Mouse (Mus musculus) liver, embryonic 11.5 days (tissue): Measurements from ENCODE around the gene Dpagt1. TPM values are rescaled to one million over a fixed set of nuclear protein-coding genes. Genes with fewer than 3 reads are reported as not detected.
A peak's percentile ranks its signal among the peaks of the same experiment; 100 is the strongest.
"Not testable (repeated sequence)": the region's sequence is repeated elsewhere in the genome, so short reads cannot be mapped to it uniquely, and the experiment has no call there.

Source experiments
- ATAC-seq: fragments of 200-750 bp; cut with Nextera tagmentation; replicated peaks from 2 replicates; pipeline ENCODE4 v1.8.0; 2017; ENCODE audit warnings: moderate number of reproducible peaks, mild to moderate bottlenecking, moderate TSS enrichment, moderate library complexity; ENCODE audit not compliant: low FRiP score
- DNase-seq: peaks from one replicate; pipeline ENCODE4 v3.0.0-alpha.2; 2017; ENCODE audit warnings: low spot score
- H3K27ac ChIP-seq: fragments of 300-500 bp; sonication (generic); 2 replicates; pipeline ENCODE4 v1.5.1; 2014; ENCODE audit warnings: mild to moderate bottlenecking, low read depth, low read length, control low read depth
- H3K27me3 ChIP-seq: fragments of 300-500 bp; sonication (generic); replicated peaks from 2 replicates; pipeline ENCODE4 v1.6.1; 2014; ENCODE audit warnings: low read length, mixed read lengths; ENCODE audit not compliant: control insufficient read depth, insufficient read depth
- H3K36me3 ChIP-seq: fragments of 300-500 bp; sonication (generic); 2 replicates; pipeline ENCODE4 v1.6.1; 2014; ENCODE audit warnings: mild to moderate bottlenecking, low read length, moderate library complexity, mixed read lengths; ENCODE audit not compliant: control insufficient read depth, insufficient read depth
- H3K4me1 ChIP-seq: fragments of 300-500 bp; sonication (generic); replicated peaks from 2 replicates; pipeline ENCODE4 v1.6.1; 2014; ENCODE audit warnings: low read length, mixed read lengths; ENCODE audit not compliant: control insufficient read depth, insufficient read depth
- H3K4me2 ChIP-seq: fragments of 300-500 bp; sonication (generic); 2 replicates; pipeline ENCODE4 v1.6.1; 2014; ENCODE audit warnings: mild to moderate bottlenecking, control low read depth, moderate library complexity
- H3K4me3 ChIP-seq: fragments of 300-500 bp; sonication (generic); 2 replicates; pipeline ENCODE4 v1.5.1; 2014; ENCODE audit warnings: low read depth, low read length, control low read depth
- H3K9ac ChIP-seq: fragments of 300-500 bp; sonication (generic); 2 replicates; pipeline ENCODE4 v1.6.1; 2014; ENCODE audit warnings: low read depth, low read length, control low read depth
- H3K9me3 ChIP-seq: fragments of 300-500 bp; sonication (generic); 2 replicates; pipeline ENCODE4 v1.6.1; 2016; ENCODE audit warnings: low read length, inconsistent platforms, mixed read lengths; ENCODE audit not compliant: control insufficient read depth
- WGBS: fragments of 180-500 bp; shearing (Covaris S2); extraction: QIAGEN DNeasy Blood & Tissue Kit; methylation state at CpG from one replicate; pipeline ENCODE4 v1.1.7; 2014; 5-methylcytosine and 5-hydroxymethylcytosine counted together
- polyA plus RNA-seq: library from polyadenylated mRNA; unstranded; fragments of >200 nt; fragmentation: Nextera tagmentation; extraction: Ambion mirVana; gene quantifications from 2 replicates; pipeline ENCODE4 v1.2.1, GENCODE M21; 2014

The Dpagt1 gene
- polyA plus RNA-seq, 1 experiment from 2014 or later: 39.5 TPM

GRCm38 (mm10) chr9:44351396-44351795 lies 25.6 kb downstream of the Dpagt1 start:
- H3K9ac ChIP-seq: no peak overlapping the region
- ATAC-seq: no peak
- DNase-seq: no peak
- no peak overlapping the region for H3K27ac ChIP-seq
- no peaks in the 10 kb centered on the region for H3K4me1 ChIP-seq
- 92% methylated on average over 4 of the region's 4 CpGs for WGBS
- no peaks in the 10 kb centered on the region for H3K9me3 ChIP-seq
- H3K27me3 ChIP-seq: no peaks in the 10 kb centered on the region
- no peak overlapping the region for H3K4me2 ChIP-seq
- peaks cover 72% of the 10 kb centered on the region for H3K36me3 ChIP-seq
- no peak overlapping the region for H3K4me3 ChIP-seq

DNA sequence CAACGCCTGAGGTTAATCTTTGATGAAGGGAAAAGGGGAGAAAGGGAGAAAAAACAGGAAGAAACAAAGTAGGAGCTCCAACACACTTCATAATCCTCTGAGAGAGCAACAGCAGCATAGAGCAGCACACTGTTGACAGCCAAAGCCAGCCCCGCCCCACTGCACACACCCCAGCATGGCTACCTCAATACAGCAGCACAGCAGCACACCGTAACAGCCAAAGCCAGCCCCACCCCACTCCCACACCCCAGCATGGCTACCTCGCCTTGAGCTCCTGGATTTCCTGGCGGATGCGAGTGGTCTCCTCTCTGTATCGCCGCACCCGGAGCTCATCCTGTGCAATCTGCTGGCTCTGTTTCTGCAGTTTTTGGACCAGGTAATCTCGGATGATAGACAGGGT lies 26.5 kb downstream of the Dpagt1 start:
- Histone ChIP-seq H3K9me3 (no peaks in the 10 kb centered on the region), H3K36me3 (peaks cover 74% of the 10 kb centered on the region), H3K4me3 (no peak overlapping the region), H3K4me2 (no peak overlapping the region), H3K27ac (no peak overlapping the region), H3K9ac (no peak overlapping the region), H3K27me3 (no peaks in the 10 kb centered on the region), H3K4me1 (no peaks in the 10 kb centered on the region)
- DNase-seq (no peak), ATAC-seq (no peak; the same call in 1 of the 2 replicates)
- 87% methylated on average over 10 of the region's 10 CpGs for WGBS

- Histone ChIP-seq H3K4me1 (no peaks in the 10 kb centered on the region), H3K9me3 (no peaks in the 10 kb centered on the region), H3K27ac (no peak overlapping the region), H3K9ac (no peak overlapping the region), H3K27me3 (no peaks in the 10 kb centered on the region), H3K4me3 (no peak overlapping the region), H3K4me2 (no peak overlapping the region), H3K36me3 (peaks cover 69% of the 10 kb centered on the region)
- DNase-seq: no peak
- no peak for ATAC-seq
- 89% methylated on average over 6 of the region's 6 CpGs for WGBS
These were observed 27.3 kb downstream of the Dpagt1 start for GRCm38 (mm10) chr9:44353142-44353541.

DNA sequence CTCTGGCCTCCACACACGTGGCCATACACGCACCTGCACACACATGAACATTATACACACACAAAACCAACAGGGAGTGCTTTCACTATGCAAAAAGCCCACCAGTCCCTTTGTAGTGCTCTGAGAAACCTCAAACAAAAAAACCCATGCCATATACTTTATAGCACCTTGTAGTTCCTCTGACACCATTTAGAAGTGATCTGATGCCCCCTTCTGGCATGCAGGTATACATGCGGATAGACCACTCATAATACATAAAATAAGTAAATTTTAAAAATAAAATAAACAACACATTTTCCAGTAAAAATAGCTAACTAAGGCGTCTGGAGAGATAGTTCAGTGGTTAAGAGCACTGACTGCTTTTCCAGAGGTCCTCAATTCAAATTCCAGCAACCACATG lies 31.4 kb downstream of the Dpagt1 start:
- peaks cover 54% of the 10 kb centered on the region for H3K36me3 ChIP-seq
- ATAC-seq (peak; percentile 59; the same call in 1 of the 2 replicates), DNase-seq (no peak)
- WGBS: 73% methylated on average over 4 of the region's 4 CpGs
- no peaks in the 10 kb centered on the region for H3K9me3 ChIP-seq
- H3K4me3 ChIP-seq: no peak overlapping the region
- no peak overlapping the region for H3K27ac ChIP-seq
- peaks cover 4% of the 10 kb centered on the region for H3K4me1 ChIP-seq
- no peak overlapping the region for H3K4me2 ChIP-seq
- no peak overlapping the region for H3K9ac ChIP-seq
- no peaks in the 10 kb centered on the region for H3K27me3 ChIP-seq

GRCm38 (mm10) chr9:44361190-44361917 lies 35.5 kb downstream of the Dpagt1 start, which contains the start of gene Vps11:
Gene Vps11, minus strand, starts transcription at chr9:44361670.
- WGBS: under 1% methylated on average over 44 of the region's 44 CpGs
- H3K4me3 ChIP-seq: peak within 1 kb of the TSS; percentile 80
- no peaks in the 10 kb centered on the region; the same call in 1 of the 2 replicates for H3K9me3 ChIP-seq
- ATAC-seq (peak; percentile 92), DNase-seq (peak; percentile 93)
- peaks cover 18% of the 10 kb centered on the region for H3K36me3 ChIP-seq
- H3K9ac ChIP-seq: peak within 1 kb of the TSS; percentile 77
- peak within 1 kb of the TSS; percentile 52 for H3K27ac ChIP-seq
- H3K4me2 ChIP-seq: peak within 1 kb of the TSS; percentile 72
- peaks cover 4% of the 10 kb centered on the region for H3K4me1 ChIP-seq
- H3K27me3 ChIP-seq: no peaks in the 10 kb centered on the region

DNA sequence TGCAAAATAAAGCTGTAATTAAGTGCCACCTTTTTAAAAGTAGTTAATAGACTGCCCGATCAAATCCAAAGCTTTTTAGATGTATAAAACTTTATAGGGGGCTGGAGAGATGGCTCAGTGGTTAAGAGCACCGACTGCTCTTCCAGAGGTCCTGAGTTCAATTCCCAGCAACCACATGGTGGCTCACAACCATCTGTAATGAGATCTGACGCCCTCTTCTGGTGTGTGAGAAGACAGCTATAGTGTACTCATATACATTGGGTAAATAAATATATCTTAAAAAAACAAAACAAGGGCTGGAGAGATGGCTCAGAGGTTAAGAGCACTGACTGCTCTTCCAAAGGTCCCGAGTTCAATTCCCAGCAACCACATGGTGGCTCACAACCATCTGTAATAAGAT lies 36.1 kb downstream of the Dpagt1 start:
- 34% methylated on average over 4 of the region's 4 CpGs for WGBS
- not testable (repeated sequence) for H3K9ac ChIP-seq

GRCm38 (mm10) chr9:44364480-44364879 lies 38.7 kb downstream of the Dpagt1 start:
- no peaks in the 10 kb centered on the region for H3K36me3 ChIP-seq
- H3K9me3 ChIP-seq: no peaks in the 10 kb centered on the region; the same call in 1 of the 2 replicates
- H3K4me3 ChIP-seq: no peak overlapping the region
- ATAC-seq (no peak), DNase-seq (no peak)
- no peak overlapping the region for H3K9ac ChIP-seq
- no peak overlapping the region for H3K4me2 ChIP-seq
- no peaks in the 10 kb centered on the region for H3K27me3 ChIP-seq
- no peak overlapping the region for H3K27ac ChIP-seq
- WGBS: 64% methylated on average over 3 of the region's 3 CpGs
- H3K4me1 ChIP-seq: peaks cover 4% of the 10 kb centered on the region

More for the DNA sequence above, 36.1 kb downstream of the Dpagt1 start:
- peak; percentile 10; the same call in 1 of the 2 replicates for ATAC-seq
- Histone ChIP-seq H3K36me3 (peaks cover 13% of the 10 kb centered on the region; the same call in 1 of the 2 replicates), H3K4me2 (peak overlapping the region; percentile 52), H3K4me3 (peak overlapping the region; percentile 80), H3K27ac (peak overlapping the region; percentile 52)
- H3K27me3 ChIP-seq, H3K9me3 ChIP-seq, DNase-seq, H3K4me1 ChIP-seq: not testable (repeated sequence)

DNA sequence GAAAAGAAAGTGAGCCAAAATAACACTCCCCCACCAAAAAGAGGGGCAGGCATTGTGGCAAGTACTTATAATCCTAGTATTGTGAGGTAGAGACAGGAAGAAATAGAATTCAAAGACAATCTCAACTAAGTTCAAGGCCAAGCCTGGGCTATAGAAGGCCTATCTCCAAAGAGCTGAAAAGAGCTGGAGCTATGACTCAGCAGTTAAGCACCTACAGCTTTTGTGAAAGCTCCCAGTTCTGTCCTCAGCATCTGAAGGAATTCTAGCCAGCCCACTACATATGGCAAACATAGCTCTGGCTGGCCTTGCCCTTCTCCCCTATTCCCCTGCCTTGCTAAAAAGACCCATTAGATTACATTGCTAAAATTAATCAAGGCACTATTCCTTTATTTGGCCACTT lies 47.6 kb downstream of the Dpagt1 start:
- Histone ChIP-seq H3K4me1 (peaks cover 7% of the 10 kb centered on the region), H3K9me3 (no peaks in the 10 kb centered on the region), H3K27ac (no peak overlapping the region), H3K27me3 (no peaks in the 10 kb centered on the region), H3K9ac (no peak overlapping the region), H3K4me3 (no peak overlapping the region), H3K36me3 (no peaks in the 10 kb centered on the region), H3K4me2 (no peak overlapping the region)
- DNase-seq: no peak
- ATAC-seq: no peak

- Histone ChIP-seq H3K4me2 (no peak overlapping the region), H3K27me3 (no peaks in the 10 kb centered on the region), H3K27ac (no peak overlapping the region), H3K4me3 (no peak overlapping the region), H3K9me3 (no peaks in the 10 kb centered on the region), H3K36me3 (peaks cover under 1% of the 10 kb centered on the region), H3K4me1 (peaks cover 15% of the 10 kb centered on the region), H3K9ac (no peak overlapping the region)
- ATAC-seq (no peak), DNase-seq (no peak)
- 88% methylated on average over 6 of the region's 6 CpGs for WGBS
These were observed 50.3 kb downstream of the Dpagt1 start for GRCm38 (mm10) chr9:44376141-44376540.
